Mouse (Mus musculus) lung, postnatal 14 days (tissue): ENCODE results near the gene Ptger1.

Source experiments
- DNase-seq: peaks from one replicate; pipeline ENCODE4 v3.0.0; 2021

Ptger1 gene

DNA sequence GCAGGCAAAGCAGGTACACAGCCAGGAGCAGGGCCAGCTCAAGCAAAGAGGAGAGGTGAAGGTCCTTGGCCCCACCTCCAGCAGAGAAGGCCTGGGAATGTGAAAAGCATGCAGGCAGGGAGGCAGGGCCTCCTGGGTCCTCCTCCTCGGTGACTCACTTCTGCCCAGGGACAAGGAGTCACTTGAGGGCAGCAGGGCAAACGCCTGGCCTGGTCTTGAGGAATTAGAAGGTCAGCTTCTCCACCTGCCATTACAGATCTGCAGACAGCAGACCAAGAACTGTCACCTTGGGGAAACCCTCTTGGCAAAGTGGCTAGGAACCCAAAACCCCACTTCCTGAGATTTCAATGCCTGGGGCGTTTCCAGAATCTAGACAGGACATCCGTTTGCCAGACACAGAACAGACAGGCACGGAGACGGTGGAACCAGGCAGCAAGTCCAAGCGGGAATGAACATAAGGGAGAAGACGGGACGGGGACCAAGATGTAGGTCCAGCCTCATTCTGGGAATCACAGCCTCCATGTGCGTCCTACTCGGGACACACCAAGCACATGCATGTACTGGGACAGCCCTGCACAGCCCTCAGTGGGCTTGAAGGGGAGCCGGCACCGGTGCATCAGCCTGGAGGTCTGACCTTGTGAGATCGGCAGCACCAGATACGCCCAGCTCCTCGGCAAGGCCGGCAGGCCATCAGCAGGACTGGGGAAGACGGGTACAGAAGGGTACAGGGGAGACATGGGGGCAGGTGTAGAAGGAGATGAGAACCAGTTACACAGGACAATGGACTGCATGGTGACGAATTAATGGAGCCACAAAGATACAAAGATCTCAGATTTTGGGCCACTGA lies 31.1 kb downstream of the Ptger1 start:
- peak; percentile 67 for DNase-seq

GRCm38 (mm10) chr8:83698291-83698660 lies 31.8 kb downstream of the Ptger1 start:
- peak; percentile 61 for DNase-seq

GRCm38 (mm10) chr8:83698661-83699453 lies 32.4 kb downstream of the Ptger1 start, which contains the start of gene Pkn1:
TSS of gene Pkn1 (minus strand) at chr8:83699179.
- peak; percentile 81 for DNase-seq

DNA sequence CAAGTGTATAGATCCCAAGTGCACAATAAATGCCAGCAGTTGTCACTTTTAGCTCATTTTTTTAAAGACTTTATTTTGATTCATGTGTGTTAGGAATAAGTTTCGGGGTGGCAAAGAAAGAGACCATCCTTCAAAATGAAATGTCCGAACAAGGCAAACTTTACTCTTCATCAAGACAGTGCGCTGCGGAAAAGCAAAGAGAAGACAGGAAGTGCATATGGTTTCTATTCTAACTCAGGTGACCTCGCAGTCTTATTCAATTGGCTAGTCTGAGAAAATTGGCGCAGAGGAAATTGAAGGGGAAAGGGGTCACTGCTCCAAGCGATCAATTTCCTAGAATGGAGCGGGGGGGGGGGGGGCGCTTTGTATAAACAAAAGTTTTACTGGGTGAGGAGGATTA lies 33.1 kb downstream of the Ptger1 start:
- DNase-seq: no peak

DNA sequence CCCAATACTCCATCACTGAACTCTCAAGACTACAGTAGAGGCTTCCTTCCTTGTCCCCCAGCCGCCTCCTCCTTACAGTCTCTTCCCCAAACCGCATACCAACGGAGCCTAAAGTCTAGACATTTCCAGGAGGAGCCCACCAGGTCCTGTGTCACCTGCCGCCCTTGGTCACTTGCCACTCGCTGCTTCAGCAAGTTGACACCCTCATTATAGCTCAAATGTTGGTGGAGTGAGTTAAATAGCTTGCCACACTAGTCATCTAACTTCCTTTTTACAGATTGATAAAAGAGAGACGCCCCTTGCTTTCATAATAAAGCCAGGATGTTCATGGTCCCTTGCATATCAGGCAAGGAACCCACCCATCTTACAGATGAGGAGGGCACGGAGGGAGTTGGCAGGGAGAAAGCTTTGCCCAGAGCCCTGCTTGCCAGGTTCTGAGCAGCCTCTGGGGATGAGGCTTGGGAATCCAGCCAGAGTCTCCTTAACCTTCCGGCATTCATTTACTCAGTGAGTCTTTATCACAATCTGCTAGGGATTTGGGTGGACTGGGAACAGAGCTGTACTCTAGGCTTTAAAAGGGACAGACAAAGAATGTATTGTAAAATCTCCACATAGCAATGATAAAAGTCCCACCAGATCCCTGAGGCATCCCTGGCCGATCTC lies 34.1 kb downstream of the Ptger1 start:
- no peak for DNase-seq

GRCm38 (mm10) chr8:83703426-83703825 lies 36.9 kb downstream of the Ptger1 start:
- DNase-seq: no peak

DNA sequence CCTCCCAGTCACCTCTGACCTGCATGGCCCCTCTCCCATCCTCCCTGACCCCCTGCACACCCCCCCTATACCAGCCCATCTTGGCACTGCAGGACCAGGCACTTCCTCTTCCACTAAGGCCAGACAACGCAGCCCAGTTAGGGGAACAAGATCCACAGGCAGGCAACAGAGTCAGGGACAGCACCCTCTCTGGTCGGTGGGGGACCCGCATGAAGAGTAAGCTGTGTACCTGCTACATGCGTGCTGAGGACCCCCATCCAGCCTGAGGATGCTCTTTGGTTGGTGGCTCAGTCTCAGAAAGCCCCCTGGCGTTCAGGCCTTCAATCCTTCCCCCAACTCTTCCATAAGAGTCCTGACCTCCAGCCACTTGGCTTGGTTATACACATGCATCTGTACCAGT lies 39.9 kb downstream of the Ptger1 start:
- DNase-seq: no peak

DNA sequence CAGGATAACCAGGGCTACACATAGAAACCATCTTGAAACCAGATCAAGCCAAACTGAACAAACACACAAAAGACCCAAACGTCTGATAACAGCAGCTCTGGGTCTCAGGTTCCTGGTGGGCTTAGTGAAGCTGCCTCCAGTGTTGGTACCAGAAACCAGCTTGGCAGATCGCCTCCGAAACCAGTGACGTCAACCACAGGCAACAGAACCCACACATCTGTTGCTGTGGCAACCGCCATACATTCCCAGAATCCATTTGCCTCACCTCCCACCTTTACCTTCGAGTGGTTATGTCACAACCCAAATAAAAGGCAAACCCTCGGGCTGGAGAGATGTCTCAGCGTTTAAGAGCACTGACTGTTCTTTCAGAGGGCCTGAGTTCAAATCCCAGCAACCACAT lies 41.1 kb downstream of the Ptger1 start:
- DNase-seq: no peak

GRCm38 (mm10) chr8:83714676-83715030 lies 48.2 kb downstream of the Ptger1 start:
- no peak for DNase-seq

DNA sequence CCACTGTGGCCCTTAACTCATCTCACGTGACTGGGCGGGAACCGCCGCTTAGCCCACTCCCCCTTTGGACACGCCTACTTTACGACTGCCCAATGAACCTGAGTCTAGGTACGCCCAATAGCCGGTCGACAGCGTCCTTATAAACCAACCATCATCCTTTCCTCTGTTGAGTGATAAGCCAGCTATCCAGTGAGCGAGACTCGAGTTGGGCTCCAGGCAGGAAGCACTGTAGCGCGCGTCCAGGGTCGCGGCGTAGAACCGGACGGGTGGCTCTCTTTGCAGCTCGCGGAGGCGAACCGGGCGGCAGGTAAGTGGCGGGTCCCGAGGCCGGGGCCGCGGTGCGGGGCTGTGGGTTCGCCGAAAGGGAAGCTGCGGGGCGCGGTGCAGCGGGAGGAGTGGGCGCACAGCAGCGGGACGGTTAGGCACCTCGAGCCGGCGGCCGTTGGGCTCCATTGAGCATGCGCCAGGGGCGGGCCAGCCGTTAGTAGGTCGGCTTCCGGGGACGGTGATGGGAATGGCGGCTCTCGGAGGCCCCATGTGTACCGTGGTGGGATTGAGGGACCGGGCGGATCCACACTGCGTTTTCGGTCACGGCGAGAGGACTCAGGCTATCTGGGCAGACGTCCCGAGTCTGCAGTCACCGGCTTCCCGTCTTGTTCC lies 48.7 kb downstream of the Ptger1 start, which contains the start of gene Ddx39:
TSS of gene Ddx39 (plus strand) at position 147 of the 660 bp plus-strand sequence.
- DNase-seq: peak; percentile 93

- DNase-seq: no peak
Observed at GRCm38 (mm10) chr8:83715771-83716170, 49.3 kb downstream of the Ptger1 start.

DNA sequence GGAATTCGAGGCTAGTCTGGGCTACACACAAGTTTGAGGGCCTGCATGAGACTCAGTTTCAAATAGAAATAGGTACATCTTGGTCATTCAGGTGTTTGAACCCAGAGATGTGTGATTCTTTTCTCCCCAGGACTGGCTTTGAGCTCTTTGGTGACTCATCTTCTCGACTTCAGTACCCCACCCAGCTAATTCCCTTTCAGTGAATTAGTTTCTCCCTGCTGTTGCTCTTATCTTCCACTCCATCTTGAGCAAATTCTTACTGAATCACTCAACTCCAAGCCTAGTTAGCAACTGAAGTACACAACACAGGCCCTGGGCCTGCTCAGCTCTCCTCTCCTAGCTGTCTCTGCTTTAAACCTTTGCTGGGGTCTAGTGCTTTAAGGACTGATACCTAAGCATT lies 50.1 kb downstream of the Ptger1 start:
- no peak for DNase-seq

- no peak for DNase-seq
Observed at GRCm38 (mm10) chr8:83719048-83719447, 52.6 kb downstream of the Ptger1 start.

DNA sequence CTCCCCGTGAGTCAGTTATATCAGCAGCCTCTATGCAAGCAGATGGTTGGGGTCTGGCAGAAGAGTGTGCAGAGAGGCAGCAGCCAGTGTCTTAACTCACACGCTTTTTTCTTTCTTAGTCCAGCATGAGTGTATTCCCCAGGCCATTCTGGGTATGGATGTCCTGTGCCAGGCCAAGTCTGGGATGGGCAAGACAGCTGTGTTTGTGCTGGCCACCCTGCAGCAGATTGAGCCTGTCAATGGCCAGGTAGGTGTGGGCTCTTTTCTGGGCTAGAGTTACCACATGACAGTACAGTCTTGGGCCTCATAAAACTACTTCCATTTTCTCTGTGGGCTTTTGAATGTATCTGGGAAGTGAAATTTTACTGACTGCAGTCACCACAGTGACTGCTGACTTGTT lies 53.2 kb downstream of the Ptger1 start:
- no peak for DNase-seq

DNA sequence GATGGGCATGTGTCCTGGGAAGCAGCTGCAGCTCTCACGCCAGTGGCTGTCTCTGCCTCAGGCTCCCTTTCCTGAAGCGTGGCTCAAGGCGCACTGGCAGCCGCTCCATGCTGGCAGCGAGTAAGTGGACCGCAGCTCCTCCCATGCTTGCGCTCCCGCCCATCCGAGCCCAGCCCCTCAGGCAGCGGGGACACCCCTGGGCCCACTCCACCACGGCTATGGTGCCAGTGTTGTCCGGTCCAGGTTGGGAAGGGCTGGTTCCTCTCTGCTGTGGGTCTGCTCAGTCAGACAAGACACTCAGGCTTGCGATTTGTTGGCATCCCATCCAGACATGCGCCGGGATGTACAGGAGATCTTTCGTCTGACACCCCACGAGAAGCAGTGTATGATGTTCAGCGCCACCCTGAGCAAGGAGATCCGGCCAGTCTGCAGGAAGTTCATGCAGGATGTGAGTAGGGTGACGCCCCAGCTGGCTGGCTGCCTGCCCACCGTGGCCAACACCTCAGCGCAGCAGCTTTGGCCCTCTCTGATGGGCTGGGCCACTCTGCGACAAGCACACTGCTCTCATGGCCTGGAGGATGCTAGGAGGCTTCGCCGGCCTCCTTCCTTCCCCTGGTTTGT lies 55.0 kb downstream of the Ptger1 start:
- DNase-seq: peak; percentile 82
